Mouse (Mus musculus): ENCODE measurements at regions not wholly inside any gene's neighbourhood (a gene's known extent, or its start where the extent isn't known, plus 50 kb on each side); places are given as distances from the start of the nearest gene placed in this dataset.
A peak's percentile ranks its signal among the peaks of the same experiment; 100 is the strongest.

- DNase-seq, result no peak
These were observed 109.5 kb upstream of the Frmd6 start for GRCm38 (mm10) chr12:70715836-70716235.

GRCm38 (mm10) chr12:70718602-70719001 lies 106.7 kb upstream of the Frmd6 start:
- no peak for DNase-seq

DNA sequence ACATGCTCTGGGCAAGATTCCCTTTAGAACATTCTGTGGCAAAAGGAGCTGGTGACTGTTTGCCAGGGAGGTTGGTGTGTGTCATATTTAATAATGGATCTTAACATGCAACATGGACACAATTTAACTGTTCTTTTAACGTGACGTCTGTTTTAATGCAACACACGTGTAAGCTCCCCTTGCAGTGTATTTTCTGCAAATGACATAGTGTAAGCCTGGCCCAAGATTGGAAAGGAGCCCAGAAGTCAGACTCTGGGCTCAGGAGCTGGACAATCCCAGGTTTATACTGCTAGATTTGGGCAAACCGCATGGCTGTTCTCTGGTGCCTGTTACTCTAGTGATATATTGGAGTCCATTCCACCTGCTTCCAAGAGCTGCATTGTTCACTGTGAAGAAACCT lies 106.1 kb upstream of the Frmd6 start:
- peak; percentile 23 for DNase-seq

DNA sequence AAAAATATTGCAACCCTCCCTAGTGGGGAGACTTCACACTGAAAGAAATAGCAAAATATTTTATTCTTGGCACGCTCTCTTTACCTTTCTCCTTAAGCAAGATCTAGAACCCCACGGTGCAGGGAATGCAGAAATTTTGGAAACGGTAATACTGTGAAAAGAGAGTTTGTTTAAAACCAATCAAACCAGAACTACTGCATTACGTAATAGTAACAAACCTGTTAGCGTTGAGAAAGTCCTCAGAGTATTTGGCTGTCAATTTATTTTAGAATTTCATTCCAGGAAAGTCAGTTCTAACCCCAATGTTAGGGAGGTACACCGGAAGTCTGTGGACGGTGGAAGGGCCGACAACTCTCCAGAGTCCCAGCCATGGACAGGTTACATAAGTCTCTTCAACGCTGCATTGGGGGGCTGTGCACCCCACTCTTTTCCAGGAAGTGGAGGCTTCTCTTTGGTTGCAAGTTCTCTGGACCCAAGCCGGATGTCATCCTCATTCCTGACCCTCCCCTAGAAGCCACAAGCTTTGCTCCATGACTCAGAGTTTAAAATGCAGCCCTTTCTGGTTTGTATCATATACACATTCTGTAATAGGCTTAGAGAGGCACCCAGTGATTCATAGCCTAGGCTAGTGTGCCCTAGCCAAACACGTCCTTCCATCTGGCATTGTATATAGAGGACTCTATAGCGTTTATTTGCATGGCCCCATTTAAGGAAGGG lies 105.0 kb upstream of the Frmd6 start:
- no peak for DNase-seq

DNA sequence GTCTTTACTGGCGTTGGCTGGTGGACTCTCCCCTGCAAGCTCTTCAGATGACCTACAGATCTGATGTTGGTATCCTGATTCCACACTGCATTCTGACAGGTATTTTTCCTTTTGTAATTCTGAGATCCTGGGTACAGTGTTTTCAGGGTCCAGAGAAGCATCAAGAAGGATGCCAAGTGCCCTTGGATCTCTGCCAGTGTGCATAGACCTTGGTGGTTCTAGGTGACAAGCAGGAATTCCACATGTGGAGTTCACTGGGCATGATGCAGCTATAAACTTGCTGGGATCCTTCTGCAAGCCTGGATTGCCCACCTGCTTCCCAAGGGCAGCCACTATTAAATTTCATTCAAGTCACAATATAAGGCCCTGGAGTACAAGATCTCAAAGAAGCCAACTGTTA lies 100.0 kb upstream of the Frmd6 start:
- DNase-seq, result peak; percentile 67

DNA sequence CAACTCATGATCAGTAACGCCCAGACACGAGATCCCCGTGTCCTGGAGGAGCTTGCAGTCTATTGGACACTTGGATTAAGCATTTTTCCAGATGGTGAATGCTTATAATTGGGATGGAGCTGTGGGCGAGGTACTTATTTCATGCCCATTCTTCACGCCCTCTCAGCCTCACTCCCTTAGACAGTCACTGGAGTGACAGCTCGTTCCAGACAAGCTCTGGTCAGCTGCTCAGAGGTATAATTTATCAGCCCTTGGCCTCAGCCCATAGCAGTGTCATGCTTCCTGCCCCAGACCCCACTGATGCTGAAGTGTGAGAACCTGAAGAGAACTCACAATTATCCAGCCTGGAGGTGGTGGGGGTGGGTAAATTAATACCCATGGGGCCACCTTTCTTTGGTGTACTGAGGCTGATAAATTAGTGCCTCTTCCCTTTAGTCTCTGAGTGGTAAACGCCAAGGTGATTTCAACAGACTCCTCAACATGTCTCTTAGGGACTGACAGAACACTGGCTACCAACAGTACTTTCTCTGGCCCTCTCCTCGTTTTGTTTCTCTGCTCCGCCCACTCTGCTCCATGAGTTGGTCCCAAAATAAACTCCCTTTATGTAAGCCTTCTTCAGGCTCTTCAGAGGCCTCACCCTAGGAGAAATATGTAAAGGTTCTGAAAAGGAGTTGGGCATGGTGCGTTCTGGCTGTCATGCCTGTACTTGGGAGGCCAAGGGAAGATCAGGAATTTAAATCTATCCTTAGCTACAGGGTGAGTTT lies 97.6 kb upstream of the Frmd6 start:
- no peak for DNase-seq

DNA sequence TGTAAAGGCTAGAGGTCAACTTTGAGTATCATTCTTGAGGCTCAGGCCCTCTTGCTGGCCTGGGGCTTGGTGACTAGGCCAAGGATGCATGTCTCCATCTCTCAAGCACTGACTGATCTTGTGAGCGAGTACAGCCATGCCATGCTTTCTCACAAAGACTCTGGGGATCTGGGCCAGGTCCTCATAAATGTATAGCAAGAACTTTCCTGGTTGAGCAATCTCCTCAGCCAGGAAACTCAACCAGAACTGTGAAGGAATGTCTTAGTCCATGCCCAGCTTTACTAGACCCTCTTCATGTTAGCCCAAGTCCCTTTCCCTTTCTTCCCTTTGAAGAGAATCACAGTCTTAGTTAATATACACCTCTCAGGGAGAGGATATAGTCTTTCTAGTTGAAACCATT lies 96.9 kb upstream of the Frmd6 start:
- no peak for DNase-seq

DNA sequence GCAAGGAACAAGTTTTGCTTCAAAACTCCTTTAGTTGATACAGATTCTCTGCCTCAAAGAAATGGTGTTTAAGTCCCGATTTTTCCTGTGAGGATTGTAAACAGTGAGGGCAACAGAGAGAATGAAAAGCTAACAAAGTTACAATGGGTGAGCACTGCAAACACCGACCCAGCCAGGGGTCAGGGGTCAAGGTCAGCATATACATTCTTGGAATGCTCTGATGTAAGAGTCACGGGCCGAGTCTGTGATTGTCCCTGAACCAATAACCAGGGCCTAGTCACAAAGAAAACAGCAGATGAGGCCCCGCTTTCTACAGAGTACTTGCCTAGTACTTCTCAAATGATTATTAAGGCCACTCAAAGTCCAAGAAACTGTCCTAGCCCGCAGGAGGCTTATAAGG lies 95.4 kb upstream of the Frmd6 start:
- peak; percentile 36 for DNase-seq

DNA sequence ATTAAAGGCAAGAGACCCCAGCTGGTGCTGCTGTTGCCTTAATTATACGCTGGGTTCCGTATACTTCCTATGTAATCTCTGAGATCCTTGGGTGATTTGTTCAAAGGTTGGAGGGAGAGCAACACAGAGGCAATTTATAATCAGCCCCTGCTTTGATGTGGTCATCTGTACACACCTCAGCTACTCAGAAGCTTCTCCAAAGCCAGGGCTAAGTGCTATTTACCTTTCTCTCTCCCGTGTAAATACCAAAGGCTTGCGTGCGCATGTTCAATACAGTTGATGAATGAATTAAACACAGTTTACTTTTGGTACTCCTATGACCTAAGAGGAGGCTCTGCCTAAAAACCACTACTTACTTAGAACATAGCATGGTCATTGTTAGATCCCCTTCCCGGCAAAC lies 93.8 kb upstream of the Frmd6 start:
- DNase-seq, result no peak

GRCm38 (mm10) chr12:70732591-70732990 lies 92.7 kb upstream of the Frmd6 start:
- no peak for DNase-seq

GRCm38 (mm10) chr12:70738554-70738953 lies 86.8 kb upstream of the Frmd6 start:
- no peak for DNase-seq

DNA sequence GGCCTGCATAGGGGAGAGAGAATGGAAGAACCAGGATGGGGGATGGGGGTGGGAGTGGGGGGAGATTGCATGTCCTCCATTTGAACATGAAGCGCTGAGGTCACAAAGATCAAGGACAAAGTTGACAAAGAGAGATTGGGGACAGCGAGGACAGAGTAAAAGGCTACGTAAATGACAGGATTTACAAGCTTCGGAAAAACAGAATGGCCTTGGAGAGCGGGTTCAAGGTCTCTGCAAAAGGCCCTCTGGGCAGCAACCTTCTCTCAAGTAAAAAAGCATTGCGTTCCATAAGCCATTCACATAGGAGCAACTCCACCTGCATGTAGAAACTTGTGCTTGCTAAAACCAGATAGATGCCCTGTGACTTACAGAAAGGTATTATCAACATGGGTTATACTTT lies 86.0 kb upstream of the Frmd6 start:
- DNase-seq, result peak; percentile 28

- no peak for DNase-seq
These were observed 85.5 kb upstream of the Frmd6 start for GRCm38 (mm10) chr12:70739766-70740165.

DNA sequence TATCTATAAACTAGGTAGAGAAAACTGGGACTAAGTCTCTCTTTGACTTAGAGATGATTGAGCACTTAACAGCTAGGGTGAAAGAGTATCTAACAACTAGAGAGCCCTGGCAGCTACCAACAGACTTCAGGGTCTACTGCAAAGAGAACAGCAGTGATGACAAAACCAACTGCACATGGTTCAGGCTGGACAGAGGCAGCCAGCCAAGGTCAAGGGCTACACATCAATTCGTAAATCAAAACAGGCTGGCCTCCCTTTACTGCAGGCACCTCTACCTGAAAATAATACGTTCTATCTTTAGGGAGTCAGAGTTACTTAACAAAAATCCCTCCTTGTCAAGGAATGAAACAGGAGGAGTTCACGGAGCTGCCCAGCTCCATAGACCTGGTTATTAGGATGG lies 82.5 kb upstream of the Frmd6 start:
- peak; percentile 44 for DNase-seq

DNA sequence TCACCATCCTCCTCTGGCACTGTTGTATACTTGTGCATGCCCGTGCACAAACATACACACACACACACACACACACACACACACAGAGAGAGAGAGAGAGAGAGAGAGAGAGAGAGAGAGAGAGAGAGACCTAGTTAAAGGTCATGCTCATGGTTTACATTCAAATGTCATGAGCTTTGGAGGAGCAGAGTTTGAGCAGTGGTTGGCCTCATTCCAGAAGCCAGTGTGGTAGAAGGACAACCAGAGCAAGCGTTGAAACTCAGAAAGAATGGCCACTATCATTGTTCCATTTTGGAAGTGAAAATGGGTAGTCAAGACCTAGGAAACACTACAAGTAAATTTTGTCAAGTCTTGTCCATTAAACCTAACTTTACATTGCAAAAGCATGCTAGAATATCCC lies 79.6 kb upstream of the Frmd6 start:
- DNase-seq, result peak; percentile 55

- peak; percentile 44 for DNase-seq
These were observed 75.7 kb upstream of the Frmd6 start for GRCm38 (mm10) chr12:70749651-70750050.

DNA sequence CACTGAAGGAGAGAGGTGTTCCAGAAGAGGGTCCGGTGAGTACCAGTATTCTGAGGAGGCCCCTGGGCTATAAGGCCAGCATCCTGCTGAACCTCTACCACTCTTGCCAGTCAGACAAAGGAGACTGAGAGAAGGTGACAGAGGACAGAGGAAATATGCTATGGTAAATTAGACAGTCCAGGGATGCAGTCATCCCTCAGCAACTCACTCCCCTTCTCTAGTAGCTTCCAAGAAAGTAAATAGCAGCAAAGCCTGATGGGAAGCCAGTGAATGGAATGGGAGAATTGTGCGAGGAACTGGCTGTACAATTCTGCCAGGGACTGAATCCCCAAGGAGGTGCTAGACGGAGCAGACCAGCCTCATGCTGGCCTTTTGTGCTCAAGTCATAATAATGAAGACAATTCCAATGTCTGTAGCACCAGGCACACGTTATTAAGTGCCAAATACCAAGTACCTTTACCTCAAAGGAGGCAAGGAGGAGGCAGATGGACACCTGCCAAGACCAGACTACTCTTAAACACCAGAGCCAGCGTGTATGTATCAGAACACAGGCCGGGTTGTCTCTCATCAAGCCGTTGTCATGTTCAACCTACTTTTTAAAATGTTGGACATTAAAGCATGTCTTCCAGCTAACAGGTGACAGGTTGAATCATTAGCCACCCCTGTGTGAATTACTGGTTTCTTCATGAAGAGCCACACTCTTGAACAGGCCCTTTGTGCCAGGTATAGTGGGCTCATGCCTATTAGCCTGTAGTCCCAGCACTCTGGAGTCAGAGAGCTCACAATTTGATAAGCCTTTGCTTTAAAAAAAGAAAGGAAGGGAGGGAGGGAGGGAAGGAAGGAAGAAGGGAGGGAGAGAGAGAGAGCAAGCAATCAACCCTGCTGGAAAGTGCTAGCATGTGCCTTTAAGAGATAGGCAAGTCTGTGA lies 74.4 kb upstream of the Frmd6 start:
- DNase-seq, result no peak

DNA sequence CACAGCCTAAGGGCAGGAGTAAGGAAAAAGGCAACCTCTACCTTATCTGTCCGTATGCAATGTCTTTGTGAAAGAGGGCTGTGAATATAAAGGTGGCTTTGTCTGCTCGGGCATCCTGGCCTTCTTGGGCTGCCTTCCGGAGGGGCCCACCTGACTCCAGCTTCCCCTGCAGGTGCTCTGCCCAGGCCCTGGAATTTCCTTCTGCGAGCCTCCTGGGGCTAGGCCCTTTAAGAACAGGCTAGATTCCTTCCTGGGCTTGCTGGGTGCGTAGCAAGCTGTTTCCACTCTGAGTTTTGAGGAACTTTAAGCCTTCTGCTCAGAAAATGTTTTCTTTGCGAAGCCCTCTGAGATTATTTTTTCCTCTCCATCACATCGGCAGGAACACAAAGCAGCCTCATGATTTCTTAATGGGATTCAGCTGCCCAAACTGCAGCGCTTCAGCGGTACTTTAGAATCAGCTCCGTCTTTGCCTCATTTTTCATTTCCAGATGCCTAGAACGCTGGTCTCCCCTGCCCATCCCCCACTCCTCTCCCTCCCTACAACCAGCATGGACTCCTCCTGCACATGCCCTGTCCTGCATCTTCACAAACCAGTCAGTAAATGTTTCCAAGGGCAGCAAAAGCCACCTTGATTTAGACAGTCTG lies 72.9 kb upstream of the Frmd6 start:
- peak; percentile 31 for DNase-seq

DNA sequence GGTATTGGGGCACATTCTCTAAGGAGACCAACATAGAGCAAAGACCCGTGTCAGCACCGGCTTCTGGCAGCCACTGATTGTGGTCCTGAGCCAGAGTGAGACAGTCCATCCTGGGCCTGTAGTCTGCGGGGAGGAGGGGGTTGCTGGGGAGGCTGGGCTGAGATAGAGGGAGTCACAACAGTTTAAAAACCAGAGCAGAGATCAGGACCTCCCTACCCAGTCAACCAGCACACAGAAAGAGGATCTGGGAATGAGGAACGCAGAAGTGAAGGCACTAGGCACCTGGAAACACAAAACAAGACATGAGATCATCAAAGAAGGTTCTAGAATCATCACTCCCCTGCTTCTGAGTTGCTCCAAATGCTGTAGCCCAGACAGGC lies 72.4 kb upstream of the Frmd6 start:
- no peak for DNase-seq

GRCm38 (mm10) chr12:70753458-70753857 lies 71.9 kb upstream of the Frmd6 start:
- DNase-seq, result no peak

GRCm38 (mm10) chr12:70758080-70758479 lies 67.2 kb upstream of the Frmd6 start:
- no peak for DNase-seq

- DNase-seq, result no peak
These were observed 61.8 kb upstream of the Frmd6 start for GRCm38 (mm10) chr12:70763542-70763941.

Data from adrenal gland, postnatal 10 days (tissue).